Mouse (Mus musculus): ENCODE measurements around the gene Rbpms2.

DNA sequence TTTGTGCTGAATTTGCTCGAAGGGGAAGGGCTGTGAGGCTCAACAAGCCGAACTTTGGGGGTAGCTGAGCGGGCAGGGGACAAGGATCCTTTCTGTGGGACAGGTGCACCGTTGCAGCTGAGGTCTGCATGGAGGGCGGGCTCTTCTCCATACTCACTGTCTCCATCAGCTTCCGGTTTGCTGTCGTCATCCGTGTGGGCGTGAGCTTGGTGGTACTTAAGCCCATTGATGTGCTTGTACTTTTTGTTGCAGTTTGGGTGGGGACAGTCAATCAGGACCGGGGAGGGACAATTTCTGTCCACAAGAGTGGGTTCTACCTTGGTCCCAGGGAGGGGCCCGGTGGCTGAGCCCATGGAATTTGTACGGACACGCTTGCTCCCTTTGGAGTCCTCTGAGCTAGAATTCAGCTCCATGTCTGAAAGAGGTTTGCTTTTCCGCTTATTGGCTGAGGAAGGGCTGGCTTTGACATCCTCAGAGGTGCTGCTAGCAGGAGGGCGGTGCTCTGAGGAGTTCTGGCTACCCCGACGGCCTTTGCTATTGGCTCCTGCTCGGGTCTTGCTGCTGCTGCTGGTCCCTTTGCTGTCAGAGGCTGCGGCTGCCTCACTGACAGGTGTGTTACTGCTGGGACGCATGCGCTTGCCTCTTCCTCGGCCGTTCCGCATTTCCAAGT, 74.6 kb downstream of the Rbpms2 start:
- TF ChIP-seq CTCF (IDR thresholded peaks at IDR 0.05; ENCODE audit: low read depth) (no peak), EP300 (IDR thresholded peaks at IDR 0.05; ENCODE audit: low read depth) (no peak)
